Mouse (Mus musculus) limb, embryonic 14.5 days (tissue): Measurements from ENCODE around the gene Mboat7. TPM values are rescaled to one million over a fixed set of nuclear protein-coding genes. Genes with fewer than 3 reads are reported as not detected.
A peak's percentile ranks its signal among the peaks of the same experiment; 100 is the strongest.

Experiments used
- ATAC-seq: fragments of 200-750 bp; cut with Nextera tagmentation; 2 replicates; pipeline ENCODE4 v1.8.0; 2017; ENCODE audit warnings: low read depth, moderate number of reproducible peaks, moderate TSS enrichment; ENCODE audit not compliant: low FRiP score
- DNase-seq: peaks from one replicate; pipeline ENCODE4 v3.0.0-alpha.2; 2015; ENCODE audit warnings: low spot score
- H3K27ac ChIP-seq: fragments of 300-500 bp; sonication (generic); replicated peaks from 2 replicates; pipeline ENCODE4 v1.5.1; 2014; ENCODE audit warnings: low read depth, mild to moderate bottlenecking, low read length, moderate library complexity, mixed read lengths
- H3K27me3 ChIP-seq: fragments of 300-500 bp; sonication (generic); 2 replicates; pipeline ENCODE4 v1.6.1; 2014; ENCODE audit warnings: low read length, mixed read lengths; ENCODE audit not compliant: control insufficient read depth, insufficient read depth
- H3K36me3 ChIP-seq: fragments of 300-500 bp; sonication (generic); 2 replicates; pipeline ENCODE4 v1.6.1; 2014; ENCODE audit warnings: mild to moderate bottlenecking, low read length, moderate library complexity, mixed read lengths; ENCODE audit not compliant: control insufficient read depth, insufficient read depth
- H3K4me1 ChIP-seq: fragments of 300-500 bp; sonication (generic); 2 replicates; pipeline ENCODE4 v1.6.1; 2014; ENCODE audit warnings: antibody characterized with exemption, low read length, mixed read lengths; ENCODE audit not compliant: control insufficient read depth, insufficient read depth
- H3K4me2 ChIP-seq: fragments of 300-500 bp; sonication (generic); replicated peaks from 2 replicates; pipeline ENCODE4 v1.6.1; 2014; ENCODE audit warnings: low read depth, mild to moderate bottlenecking, low read length, moderate library complexity; ENCODE audit not compliant: severe bottlenecking
- H3K4me3 ChIP-seq: fragments of 300-500 bp; sonication (generic); replicated peaks from 2 replicates; pipeline ENCODE4 v1.5.1; 2014; ENCODE audit warnings: low read length
- H3K9ac ChIP-seq: fragments of 300-500 bp; sonication (generic); 2 replicates; pipeline ENCODE4 v1.6.1; 2014; ENCODE audit warnings: mild to moderate bottlenecking, low read depth, low read length, moderate library complexity; ENCODE audit not compliant: severe bottlenecking
- H3K9me3 ChIP-seq: fragments of 300-500 bp; sonication (generic); 2 replicates; pipeline ENCODE4 v1.6.1; 2016; ENCODE audit warnings: low read length; ENCODE audit not compliant: control insufficient read depth
- POLR2A ChIP-seq: fragments of 200-500 bp; IDR thresholded peaks from 2 replicates; pipeline ENCODE4 v1.8.0; 2012; ENCODE audit warnings: inconsistent platforms, mild to moderate bottlenecking, moderate library complexity, borderline replicate concordance; ENCODE audit not compliant: insufficient read depth, insufficient read length; ENCODE audit errors: extremely low read depth
- WGBS: fragments of 180-500 bp; shearing (Covaris S2); extraction: QIAGEN DNeasy Blood & Tissue Kit; methylation state at CpG from one replicate; pipeline ENCODE4 v1.1.7; 2014; 5-methylcytosine and 5-hydroxymethylcytosine counted together
- polyA plus RNA-seq, 2 experiments: library from polyadenylated mRNA; depleted of rRNA in 1 of 2; stranded (reverse) in 1 of 2; unstranded in 1 of 2; fragments of >200 nt; fragmentation: Nextera tagmentation in 1 of 2; extraction: Ambion mirVana in 1 of 2; gene quantifications; 2 replicates each; pipeline versions ENCODE4 v1.2.1 to v1.2.3; 2012 to 2014

The Mboat7 gene
- polyA plus RNA-seq, 2 experiments = 53.3 to 73.9 TPM

- Histone ChIP-seq H3K4me1 (no peaks in the 10 kb centered on the region), H3K27me3 (no peaks in the 10 kb centered on the region), H3K4me3 (no peak within 1 kb of the TSS), H3K4me2 (no peak within 1 kb of the TSS), H3K27ac (no peak within 1 kb of the TSS), H3K9ac (no peak within 1 kb of the TSS), H3K9me3 (no peaks in the 10 kb centered on the region), H3K36me3 (peaks cover 21% of the 10 kb centered on the region)
- 33% methylated on average over 9 of the region's 9 CpGs for WGBS
- no peak for TF ChIP-seq POLR2A
- DNase-seq (no peak), ATAC-seq (no peak)
Measured at GRCm38 (mm10) chr7:3677342-3677741, 16.0 kb downstream of the Mboat7 start, which contains the start of gene Tmc4. Gene Tmc4, minus strand, starts transcription at chr7:3677553.

DNA sequence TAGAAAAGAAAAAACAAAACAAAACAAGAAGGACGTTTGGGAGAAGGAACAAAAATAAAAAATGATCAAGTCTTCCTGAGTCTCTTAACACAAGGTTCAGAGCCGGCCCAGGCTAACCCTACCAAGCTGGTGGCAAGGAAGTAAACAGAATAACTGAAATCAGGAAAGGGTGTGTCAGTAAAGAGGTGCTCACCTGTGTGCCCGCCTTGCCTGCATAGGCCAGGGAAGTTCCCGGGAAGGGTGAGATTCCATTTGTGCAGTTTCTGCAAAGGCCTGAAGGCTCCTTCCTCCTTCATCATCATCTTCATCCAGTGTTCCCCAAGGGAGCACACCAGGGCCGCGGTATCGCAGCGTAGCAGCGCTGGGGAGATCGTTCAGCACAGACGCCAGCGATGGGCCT lies 17.0 kb downstream of the Mboat7 start:
- ATAC-seq = no peak
- WGBS = 90% methylated on average over 12 of the region's 12 CpGs
- Histone ChIP-seq H3K4me1 (no peaks in the 10 kb centered on the region), H3K4me2 (no peak overlapping the region), H3K9ac (no peak overlapping the region), H3K4me3 (no peak overlapping the region), H3K36me3 (peaks cover 17% of the 10 kb centered on the region), H3K9me3 (no peaks in the 10 kb centered on the region), H3K27me3 (no peaks in the 10 kb centered on the region), H3K27ac (no peak overlapping the region)
- DNase-seq = no peak
- no peak for TF ChIP-seq POLR2A

- no peak for DNase-seq
- Histone ChIP-seq H3K27me3 (no peaks in the 10 kb centered on the region), H3K4me3 (no peak overlapping the region), H3K9me3 (no peaks in the 10 kb centered on the region), H3K27ac (no peak overlapping the region), H3K4me1 (no peaks in the 10 kb centered on the region), H3K4me2 (no peak overlapping the region), H3K9ac (no peak overlapping the region), H3K36me3 (peaks cover 17% of the 10 kb centered on the region)
- no peak for TF ChIP-seq POLR2A
- ATAC-seq = no peak
- 82% methylated on average over 3 of the region's 3 CpGs for WGBS
Measured at GRCm38 (mm10) chr7:3675228-3675548, 18.1 kb downstream of the Mboat7 start.

- WGBS = 73% methylated on average over 10 of the region's 10 CpGs
- Histone ChIP-seq H3K27ac (no peak overlapping the region), H3K4me1 (no peaks in the 10 kb centered on the region), H3K9me3 (no peaks in the 10 kb centered on the region), H3K36me3 (peaks cover 17% of the 10 kb centered on the region), H3K4me3 (no peak overlapping the region), H3K9ac (no peak overlapping the region), H3K4me2 (no peak overlapping the region), H3K27me3 (no peaks in the 10 kb centered on the region)
- DNase-seq (peak; percentile 89), ATAC-seq (peak; percentile 80)
- TF ChIP-seq POLR2A = no peak
Measured at GRCm38 (mm10) chr7:3674507-3675227, 18.7 kb downstream of the Mboat7 start.

DNA sequence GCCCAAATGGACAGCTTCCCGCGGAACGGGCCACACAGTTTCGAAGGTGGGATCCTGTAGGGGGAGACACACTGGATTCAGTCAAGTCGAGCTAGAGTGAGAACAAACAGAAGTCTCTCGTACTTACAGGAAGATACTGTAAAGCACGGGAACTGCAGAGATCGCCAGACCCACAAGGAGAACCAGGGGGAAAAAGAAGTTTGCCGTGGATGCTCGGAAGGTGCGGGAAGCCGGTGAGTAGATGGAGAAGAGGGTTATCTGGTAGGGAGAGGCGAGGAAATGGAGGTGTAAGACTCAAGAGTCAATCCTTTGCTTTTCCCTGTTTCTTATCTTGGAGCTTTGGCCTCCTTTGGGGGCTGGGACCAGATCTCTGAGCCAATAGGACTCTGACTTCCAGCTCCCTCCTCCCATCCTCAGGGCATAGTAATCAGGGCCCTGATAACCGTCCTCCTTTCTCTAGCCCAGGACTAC lies 26.4 kb downstream of the Mboat7 start:
- Histone ChIP-seq H3K36me3 (peaks cover 14% of the 10 kb centered on the region), H3K4me2 (no peak overlapping the region), H3K4me3 (no peak overlapping the region), H3K9ac (no peak overlapping the region), H3K9me3 (no peaks in the 10 kb centered on the region), H3K27me3 (no peaks in the 10 kb centered on the region), H3K27ac (no peak overlapping the region), H3K4me1 (peaks cover 17% of the 10 kb centered on the region)
- WGBS = 18% methylated on average over 14 of the region's 14 CpGs
- no peak for DNase-seq
- TF ChIP-seq POLR2A = no peak
- no peak for ATAC-seq
